Mouse (Mus musculus) Patski (cell line): Measurements from ENCODE around the gene Eif3b. TPM values are rescaled to one million over a fixed set of nuclear protein-coding genes. Genes with fewer than 3 reads are reported as not detected.

ENCODE experiments used
- ATAC-seq: fragments of 100-300 bp; one replicate; pipeline ENCODE4 v1.8.0; 2021
- CTCF ChIA-PET: fragments of 350-600 bp; sonication (Branson Sonifier 250); formaldehyde crosslinking; loops from one replicate; lab custom pipeline; 2022; ENCODE audit warnings: inconsistent platforms; lab: Charles Lee
- POLR2A ChIA-PET: fragments of 350-600 bp; sonication (Branson Sonifier 250); formaldehyde crosslinking; loops from one replicate; lab custom pipeline; 2022; ENCODE audit warnings: antibody characterized with exemption, inconsistent platforms; lab: Charles Lee
- DNase-seq: peaks from one replicate; pipeline ENCODE4 v3.0.0-alpha.2; 2011; ENCODE audit warnings: low read depth, low spot score
- H3K27me3 ChIP-seq: fragments of 371-371 bp; one replicate; pipeline ENCODE4 v1.5.1; 2021
- CTCF ChIP-seq: fragments of 100-300 bp; IDR thresholded peaks from one replicate; pipeline ENCODE4 v1.5.1; 2021
- in situ Hi-C: fragments of 300-500 bp; cut with MboI; formaldehyde crosslinking; loops from 3 replicates; pipeline ENCODE4 v1.11.1; 2018; ENCODE audit warnings: low pct_unique_long_range_greater_than_20kb, mixed read lengths
- polyA plus RNA-seq: library from polyadenylated mRNA; unstranded; gene quantifications from one replicate; pipeline ENCODE4 v1.2.3, GENCODE M21; 2021

Eif3b gene
- polyA plus RNA-seq = 258 TPM

DNA sequence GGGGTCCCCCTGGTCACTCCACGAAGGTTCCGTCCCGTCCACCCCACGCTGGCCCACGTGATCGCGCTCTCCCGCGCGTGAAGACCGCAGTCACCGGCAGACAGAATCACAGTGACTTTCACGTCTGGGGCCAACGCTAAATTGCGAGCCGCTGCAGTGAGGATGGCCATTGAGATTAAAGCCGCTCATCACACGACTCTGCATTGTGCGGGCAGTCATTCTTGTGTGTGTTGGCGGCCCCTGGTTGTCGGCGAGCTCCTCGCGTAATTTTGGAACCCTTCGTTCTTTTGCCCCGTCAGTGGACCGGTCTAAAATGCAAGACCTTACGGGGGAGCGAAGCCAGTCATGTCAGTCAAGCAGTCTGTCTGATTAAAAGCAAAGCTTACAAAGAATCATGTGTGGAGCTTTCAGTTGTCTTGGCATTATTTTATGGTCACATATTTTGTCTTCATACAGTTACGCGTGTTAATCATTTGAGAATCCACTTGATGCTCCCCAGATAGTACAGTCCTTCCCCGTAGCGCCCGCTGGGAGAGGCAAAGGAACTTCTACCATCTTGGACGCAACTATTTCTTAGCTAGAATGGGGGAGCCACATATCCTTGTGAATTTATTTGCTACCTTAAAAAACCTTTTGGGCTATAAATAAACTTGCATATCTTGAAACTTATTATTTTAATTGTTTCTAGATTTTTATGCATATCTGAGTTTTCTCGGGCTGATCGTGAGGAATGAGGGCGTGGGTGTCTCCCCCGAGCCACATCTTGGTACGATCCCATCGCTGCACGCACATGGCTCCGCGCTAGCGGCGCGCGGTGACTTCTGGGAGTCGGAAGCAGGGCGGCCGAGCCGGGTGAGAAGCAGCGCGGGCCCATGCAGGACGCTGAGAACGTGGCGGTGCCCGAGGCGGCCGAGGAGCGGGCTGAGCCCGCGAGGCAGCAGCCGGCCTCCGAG lies at the start of gene Eif3b:
TSS of gene Eif3b (plus strand) at position 840 of the 953 bp plus-strand sequence.
- ChIA-PET POLR2A (interaction anchor here (0.6 to 1.5 kb wide), 5 partner anchors 21 to 1243 kb away, joined by 3 to 5 read pairs (median 3); no protein-coding TSS in a partner anchor), CTCF (interaction anchor here (1.0 to 1.5 kb wide), 2 partner anchors 60 to 83 kb away, joined by 3 to 4 read pairs; no protein-coding TSS in a partner anchor)
- no peaks in the 10 kb centered on the region for H3K27me3 ChIP-seq
- no peak for TF ChIP-seq CTCF
- in situ Hi-C loops = no loop called here
- DNase-seq (peak; percentile 98), ATAC-seq (peak; percentile 83)

DNA sequence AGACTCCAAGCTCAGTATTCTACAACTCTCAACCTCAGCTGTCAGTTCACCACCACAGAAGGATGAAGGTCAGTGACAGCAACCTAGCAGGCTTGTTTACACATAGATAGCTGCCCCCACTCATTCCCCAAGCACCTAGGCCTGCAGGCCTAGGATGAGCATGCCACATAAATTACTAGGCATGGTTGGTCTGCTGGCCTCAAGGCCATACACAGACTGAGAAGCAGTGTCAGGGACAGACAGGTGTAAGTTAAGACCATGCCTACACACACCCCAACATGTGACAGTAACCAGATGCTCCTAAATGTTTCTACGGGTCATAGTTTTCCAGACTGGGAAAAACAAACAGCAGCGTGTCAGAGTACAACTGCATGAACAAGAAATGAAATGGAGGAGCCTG lies 49.7 kb upstream of the Eif3b start:
- in situ Hi-C loops = no loop called here
- POLR2A ChIA-PET = no interaction called here
- H3K27me3 ChIP-seq = no peaks in the 10 kb centered on the region
- no peak for ATAC-seq
- no peak for TF ChIP-seq CTCF
- DNase-seq = no peak
- CTCF ChIA-PET = interaction anchor here (1.3 to 1.7 kb wide), 2 partner anchors 14 to 21 kb away, joined by 3 to 5 read pairs; no protein-coding TSS in a partner anchor

DNA sequence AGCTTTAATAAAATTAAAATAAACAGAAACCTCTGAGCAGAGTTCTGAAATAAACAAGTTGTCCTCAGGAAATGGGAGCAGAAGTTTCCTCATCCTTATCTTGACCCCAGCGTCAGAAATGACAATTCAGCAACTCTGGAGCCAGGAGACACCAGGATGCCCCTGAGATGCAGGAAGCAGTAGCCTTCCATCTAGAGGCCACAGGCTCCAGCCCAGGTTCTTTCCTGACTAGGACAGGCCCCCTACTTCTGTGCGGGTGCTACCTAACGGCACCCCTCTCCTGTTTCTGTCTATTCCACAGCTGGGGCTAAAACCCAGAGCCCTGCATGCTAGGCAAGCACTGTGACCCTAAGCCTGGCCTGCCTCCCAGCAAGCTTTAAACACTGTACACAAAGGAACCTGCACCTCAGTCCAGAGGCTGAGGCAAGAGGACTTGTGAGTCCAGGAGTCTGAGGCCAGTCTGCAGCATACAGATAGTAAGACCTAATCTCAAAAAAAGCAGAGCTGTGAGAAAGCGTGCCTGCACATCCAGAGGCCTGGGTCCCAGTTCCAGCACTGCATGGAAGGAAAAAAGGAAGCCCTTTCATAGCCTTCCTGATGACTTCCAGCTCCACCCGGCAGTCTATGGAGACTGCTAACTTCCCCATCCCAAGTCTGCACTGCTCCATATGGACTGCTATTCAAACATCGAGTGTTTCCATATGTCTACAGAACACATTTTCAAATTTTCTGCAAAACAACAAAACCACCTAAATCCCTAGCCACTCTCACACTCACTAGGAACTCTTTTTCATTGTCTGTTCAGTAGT lies 48.5 kb upstream of the Eif3b start:
- in situ Hi-C loops = no loop called here
- POLR2A ChIA-PET = interaction anchor here (1.0 kb wide), 1 partner anchor 9 kb away, joined by 3 read pairs; no protein-coding TSS in a partner anchor
- DNase-seq = no peak
- H3K27me3 ChIP-seq = no peaks in the 10 kb centered on the region
- CTCF ChIA-PET = interaction anchor here (1.2 to 1.7 kb wide), 4 partner anchors 10 to 20 kb away, joined by 3 to 5 read pairs (median 4); no protein-coding TSS in a partner anchor
- no peak for TF ChIP-seq CTCF
- ATAC-seq = no peak

DNA sequence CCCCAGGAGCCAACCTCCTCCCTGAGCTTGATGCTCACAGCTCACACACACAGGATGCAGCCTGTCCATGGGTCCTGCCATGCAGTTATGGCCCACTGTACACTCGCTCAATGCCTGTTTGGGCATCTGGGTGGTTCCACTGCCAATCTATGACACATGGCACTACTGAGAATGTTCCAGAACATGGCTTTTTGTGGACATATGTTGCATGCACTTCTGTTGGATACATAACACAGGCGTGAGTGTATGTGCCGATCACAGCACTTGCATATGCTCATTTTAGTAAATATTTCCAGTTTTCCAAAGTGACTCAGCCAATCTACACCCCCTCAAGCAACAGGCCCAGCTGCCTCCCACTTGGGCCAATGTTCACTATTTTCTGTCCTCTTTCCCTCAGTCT lies 47.5 kb upstream of the Eif3b start:
- POLR2A ChIA-PET = no interaction called here
- DNase-seq (no peak), ATAC-seq (no peak)
- TF ChIP-seq CTCF = no peak
- in situ Hi-C loops = no loop called here
- CTCF ChIA-PET = interaction anchor here (1.3 kb wide), 1 partner anchor 14 kb away, joined by 3 read pairs; no protein-coding TSS in a partner anchor
- H3K27me3 ChIP-seq = no peaks in the 10 kb centered on the region

DNA sequence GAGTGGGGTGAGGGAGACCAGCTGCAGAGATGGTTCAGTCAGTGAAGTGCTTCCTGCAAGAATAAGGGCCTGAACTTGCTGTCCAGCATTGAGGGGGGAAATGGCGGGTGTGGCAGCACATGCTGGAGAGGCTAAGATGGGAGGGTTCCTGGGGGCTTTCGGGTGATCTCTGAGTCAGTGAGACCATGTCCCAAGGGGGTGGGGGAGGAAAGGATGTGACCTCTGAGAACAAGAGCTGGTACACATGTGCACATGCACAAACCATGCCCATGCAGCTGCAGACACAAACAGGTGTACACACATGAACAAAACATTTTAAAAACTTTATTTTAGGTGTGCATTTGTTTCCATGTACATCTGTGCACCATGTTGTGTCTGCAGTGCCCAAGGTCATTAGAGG lies 45.4 kb upstream of the Eif3b start:
- ChIA-PET POLR2A (interaction anchor here (0.6 to 0.7 kb wide), 2 partner anchors 14 to 15 kb away, joined by 3 read pairs; partner anchors contain the start of gene Snx8), CTCF (no interaction called here)
- ATAC-seq (no peak), DNase-seq (no peak)
- no peak for TF ChIP-seq CTCF
- in situ Hi-C loops = no loop called here
- H3K27me3 ChIP-seq = no peaks in the 10 kb centered on the region

DNA sequence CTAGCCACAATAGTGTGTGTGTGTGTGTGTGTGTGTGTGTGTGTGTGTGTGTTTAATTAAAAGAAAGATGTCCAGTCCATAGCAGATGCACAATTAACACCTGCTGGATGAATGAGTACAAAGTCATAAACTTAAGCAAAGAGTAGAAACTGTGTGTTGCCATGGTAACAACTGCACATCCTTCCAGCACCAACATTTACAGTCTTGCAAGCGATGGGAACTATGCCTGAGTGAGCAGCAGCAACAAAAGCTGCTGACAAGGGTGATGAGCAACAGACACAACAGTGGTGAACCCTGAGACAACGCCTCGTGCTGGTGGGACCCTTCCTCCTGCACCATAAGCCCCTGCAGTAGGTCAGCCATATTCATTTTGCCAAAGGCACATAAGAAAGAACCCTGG lies 44.9 kb upstream of the Eif3b start:
- in situ Hi-C loops = no loop called here
- DNase-seq = no peak
- TF ChIP-seq CTCF = no peak
- POLR2A ChIA-PET = interaction anchor here (0.7 kb wide), 1 partner anchor 15 kb away, joined by 3 read pairs; the partner anchor contains the start of gene Snx8
- CTCF ChIA-PET = no interaction called here
- no peaks in the 10 kb centered on the region for H3K27me3 ChIP-seq
- no peak for ATAC-seq

DNA sequence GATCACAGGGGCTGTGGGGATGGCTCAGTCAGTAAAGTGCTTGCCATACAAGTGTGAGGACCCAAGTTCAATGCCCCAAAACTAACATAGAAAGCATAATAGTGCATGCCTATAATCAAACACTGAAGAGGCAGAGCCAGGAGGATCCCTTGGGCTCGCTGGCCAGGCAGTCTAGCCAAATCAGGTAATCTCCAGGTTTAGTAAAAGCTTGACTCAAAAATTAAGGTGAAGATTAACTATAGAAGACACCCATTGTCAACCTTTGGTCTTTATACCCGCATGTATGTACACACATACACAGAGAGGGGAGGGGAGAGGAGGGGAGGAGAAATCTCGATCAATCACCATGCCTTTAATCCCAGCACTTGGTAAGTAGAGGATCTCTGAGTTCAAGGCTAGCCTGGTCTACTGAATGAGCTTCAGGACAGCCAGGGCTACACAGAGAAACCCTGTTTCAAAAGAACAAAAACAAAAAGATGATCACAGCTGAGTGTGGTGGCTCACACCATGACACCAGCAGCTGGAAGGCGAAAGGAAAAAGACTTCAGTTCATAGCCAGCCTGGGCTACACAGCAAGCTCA lies 43.8 kb upstream of the Eif3b start:
- in situ Hi-C loops = no loop called here
- DNase-seq (no peak), ATAC-seq (no peak)
- POLR2A ChIA-PET = interaction anchor here (0.6 kb wide), 1 partner anchor 12 kb away, joined by 3 read pairs; no protein-coding TSS in a partner anchor
- H3K27me3 ChIP-seq = no peaks in the 10 kb centered on the region
- CTCF ChIA-PET = interaction anchor here (1.7 kb wide), 1 partner anchor 10 kb away, joined by 5 read pairs; no protein-coding TSS in a partner anchor
- TF ChIP-seq CTCF = no peak

DNA sequence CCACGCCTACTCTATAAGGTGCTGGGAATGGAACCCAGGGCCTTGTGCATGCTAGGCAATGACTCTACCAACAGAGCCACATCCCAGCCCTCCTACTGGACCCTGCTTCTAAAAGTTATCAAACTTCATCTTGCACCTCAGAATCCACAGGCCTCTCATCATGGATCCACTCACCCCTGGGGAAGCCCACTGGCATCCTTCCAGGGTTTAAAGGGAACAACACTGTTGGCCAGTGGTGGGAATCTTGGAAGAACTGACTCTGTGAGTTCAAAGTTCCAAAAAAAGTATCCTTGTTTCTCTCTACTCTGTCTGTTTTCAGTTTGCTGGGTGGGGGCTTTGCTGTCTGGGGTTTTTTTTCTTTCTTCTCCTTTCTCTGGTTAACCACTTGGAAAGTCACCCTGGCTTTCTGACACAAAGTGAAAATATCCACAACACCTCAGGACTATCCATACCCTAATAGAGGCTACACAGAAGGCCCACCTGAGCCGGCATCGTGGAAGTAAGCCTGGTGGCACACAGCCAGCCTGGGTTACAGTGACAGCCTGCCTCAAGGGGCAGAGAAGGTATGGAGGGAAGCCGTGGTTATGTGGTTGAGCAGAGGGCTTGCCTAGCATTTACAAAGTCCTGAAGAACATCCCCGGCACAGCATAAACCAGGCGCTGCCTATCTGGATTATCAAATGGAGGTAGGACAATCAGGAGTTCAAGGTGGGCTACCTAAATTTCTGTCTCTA lies 40.8 kb upstream of the Eif3b start:
- H3K27me3 ChIP-seq = no peaks in the 10 kb centered on the region
- DNase-seq (no peak), ATAC-seq (no peak)
- CTCF ChIA-PET = no interaction called here
- TF ChIP-seq CTCF = no peak
- POLR2A ChIA-PET = no interaction called here
- in situ Hi-C loops = no loop called here

DNA sequence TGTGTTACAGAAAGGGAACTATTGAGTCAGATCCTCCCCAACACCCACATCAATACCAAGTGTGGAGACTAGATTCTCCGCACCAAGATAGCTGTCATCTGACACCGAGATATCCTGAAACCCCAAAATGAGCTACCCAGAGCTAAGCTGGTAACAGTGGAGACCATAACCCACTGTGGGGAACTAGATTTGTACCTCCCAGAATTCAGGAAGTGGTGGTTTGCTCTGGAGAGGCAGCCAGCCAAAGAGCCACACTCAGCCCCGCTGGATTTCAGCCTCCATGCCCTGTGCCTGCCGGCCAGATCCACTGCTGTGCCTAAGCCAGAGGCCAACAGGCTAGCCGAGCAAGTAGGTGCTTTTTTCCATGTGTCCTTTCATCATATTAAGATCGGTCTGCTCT lies 39.8 kb upstream of the Eif3b start:
- H3K27me3 ChIP-seq = no peaks in the 10 kb centered on the region
- in situ Hi-C loops = no loop called here
- TF ChIP-seq CTCF = no peak
- no peak for ATAC-seq
- DNase-seq = no peak
- ChIA-PET POLR2A (interaction anchor here (1.3 kb wide), 1 partner anchor 9 kb away, joined by 3 read pairs; no protein-coding TSS in a partner anchor), CTCF (interaction anchor here (0.8 to 1.5 kb wide), 2 partner anchors 22 to 32 kb away, joined by 3 read pairs; no protein-coding TSS in a partner anchor)
